Mouse (Mus musculus) spleen, adult 12 weeks (tissue): ENCODE data around the gene BC005537.
"Not testable (repeated sequence)": the region's sequence is repeated elsewhere in the genome, so short reads cannot be mapped to it uniquely, and the experiment has no call there.

Experiments
- DNase-seq: peaks from one replicate; pipeline ENCODE4 v3.0.0; 2022; ENCODE audit warnings: low spot score

Gene BC005537

DNA sequence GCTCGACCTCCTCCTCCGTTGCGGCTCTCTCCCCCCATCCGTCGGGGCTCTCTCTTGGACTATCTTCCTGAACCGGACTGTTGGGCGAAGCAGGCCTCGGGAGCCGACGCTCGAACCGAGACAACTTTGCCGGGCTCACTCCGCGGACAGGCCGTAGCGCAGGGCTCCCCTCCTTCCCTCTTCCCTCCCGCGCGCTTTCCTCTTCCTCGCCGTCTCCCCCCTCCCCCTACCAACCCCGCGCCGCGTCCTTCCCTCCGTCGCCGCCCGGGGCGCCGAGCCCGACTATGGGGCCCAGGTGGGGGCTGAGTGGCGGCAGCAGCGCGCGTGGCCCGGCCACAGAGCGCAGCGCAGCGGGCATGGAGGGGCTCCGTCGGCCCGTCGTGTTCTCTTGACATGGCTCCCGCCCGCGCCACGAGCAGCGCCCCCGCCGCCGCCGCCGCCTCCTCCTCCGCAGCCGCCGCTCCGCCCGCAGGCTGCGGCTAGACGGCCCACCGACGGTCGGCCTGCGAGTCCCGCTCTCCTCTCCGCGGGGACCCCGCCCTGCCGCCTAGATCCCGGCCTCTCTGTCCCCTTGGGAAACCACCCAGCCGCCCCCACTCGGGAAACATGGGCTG is at the start of gene BC005537:
TSS of gene BC005537 (plus strand) at position 350 of the 614 bp plus-strand sequence.
- DNase-seq: no peak

- no peak for DNase-seq
Observed at GRCm38 (mm10) chr13:24756756-24757155, 44.7 kb upstream of the BC005537 start.

GRCm38 (mm10) chr13:24757820-24758564 is 43.5 kb upstream of the BC005537 start:
- DNase-seq: no peak

- no peak for DNase-seq
Observed at GRCm38 (mm10) chr13:24759451-24759850, 42.0 kb upstream of the BC005537 start.

GRCm38 (mm10) chr13:24760351-24760870 is 41.0 kb upstream of the BC005537 start:
- DNase-seq: no peak

DNA sequence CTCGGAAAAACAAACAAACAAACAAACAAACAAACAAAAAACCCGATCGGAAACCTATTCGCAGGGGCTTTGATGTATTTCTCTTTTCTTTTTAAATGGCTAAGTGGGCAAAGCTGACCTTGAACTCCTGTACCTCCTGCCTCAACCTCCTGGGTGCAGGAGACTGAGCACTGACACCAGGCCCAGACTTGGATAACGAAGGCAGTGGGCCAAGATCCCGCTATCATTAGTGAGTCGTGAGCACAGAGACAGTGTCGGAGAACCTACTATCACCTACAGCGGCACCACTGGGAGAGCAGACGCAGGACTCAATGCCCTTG is 40.4 kb upstream of the BC005537 start:
- DNase-seq: no peak

DNA sequence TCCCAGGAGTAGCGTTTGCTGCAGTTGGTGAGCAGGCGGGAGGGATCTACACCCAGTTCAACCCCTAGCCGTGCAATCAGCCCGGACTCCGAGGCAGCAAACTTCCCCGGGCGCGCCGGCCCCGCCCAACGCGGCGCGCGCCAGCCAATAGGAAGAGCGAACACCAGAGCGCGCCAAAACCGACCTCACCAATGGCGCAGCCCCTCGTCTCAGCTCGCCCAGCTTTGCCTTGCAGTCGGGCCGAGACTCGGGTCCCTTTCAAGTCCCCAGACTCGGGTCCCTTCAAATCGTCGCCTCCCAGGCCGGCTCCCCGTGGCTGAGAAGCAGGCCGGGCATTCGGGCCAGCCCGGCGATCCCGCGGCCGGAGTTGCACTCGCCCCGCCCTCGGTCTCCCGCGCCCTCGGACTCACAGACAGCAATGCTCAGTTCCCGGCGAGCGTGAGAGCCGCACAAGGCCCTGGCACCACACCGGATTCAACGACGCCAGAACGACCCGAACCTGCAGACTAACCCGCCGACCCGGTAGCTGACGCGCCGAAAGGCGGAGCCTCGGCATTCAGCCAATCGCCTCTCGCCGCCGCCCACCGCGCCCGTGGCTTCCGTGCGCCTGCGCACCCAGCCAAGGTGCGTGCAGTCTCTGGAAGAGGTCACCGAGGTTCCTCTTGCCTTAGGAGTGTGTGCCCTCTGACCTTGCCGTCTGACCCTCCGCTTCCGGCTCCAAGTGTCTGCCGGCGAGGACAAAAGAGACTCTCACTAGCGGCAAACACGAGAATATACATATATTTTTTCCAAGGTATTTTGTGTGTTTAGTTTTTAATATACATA is 39.8 kb upstream of the BC005537 start, which contains the start of gene Gmnn:
TSS of gene Gmnn (minus strand) at position 521 of the 825 bp plus-strand sequence.
- DNase-seq: peak; percentile 93

DNA sequence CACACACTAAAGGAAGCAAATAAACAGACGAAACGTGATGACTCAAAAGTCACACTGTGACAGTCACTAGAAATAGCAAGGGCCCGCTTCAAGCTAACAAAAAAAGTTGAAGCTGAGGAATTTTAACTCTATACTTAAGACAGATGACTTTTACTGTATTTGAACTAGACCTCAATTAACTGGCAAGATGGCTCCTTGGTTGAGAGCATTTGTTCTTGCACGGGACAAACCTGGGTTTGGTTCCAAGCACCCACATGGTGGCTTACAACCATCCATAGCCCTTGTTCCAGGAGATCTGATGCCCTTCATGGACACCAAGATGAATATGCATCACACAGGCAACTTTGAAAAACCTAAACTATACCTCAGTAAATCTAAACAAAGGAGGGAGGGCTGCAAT is 39.2 kb upstream of the BC005537 start:
- DNase-seq: no peak

GRCm38 (mm10) chr13:24767809-24768208 is 33.6 kb upstream of the BC005537 start:
- not testable (repeated sequence) for DNase-seq

DNA sequence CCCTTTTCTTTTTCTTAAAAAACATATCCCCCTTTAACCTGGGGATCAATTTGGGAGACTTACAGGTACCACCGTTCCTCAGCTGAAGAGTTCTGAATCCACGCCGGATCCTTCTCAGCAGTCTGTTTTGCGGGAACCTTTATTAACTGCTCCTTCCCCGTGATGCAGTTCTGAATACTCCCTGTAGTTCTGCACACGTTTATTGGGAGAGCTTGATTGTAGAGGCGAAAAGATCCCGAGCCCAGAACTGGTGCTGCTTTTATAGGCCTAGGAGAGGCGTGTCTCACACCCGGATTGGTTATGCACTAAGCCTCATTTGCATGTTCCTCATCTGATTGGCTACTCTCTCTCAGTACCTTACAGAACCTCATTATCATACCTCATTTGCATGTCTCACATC is 30.0 kb upstream of the BC005537 start:
- not testable (repeated sequence) for DNase-seq

DNA sequence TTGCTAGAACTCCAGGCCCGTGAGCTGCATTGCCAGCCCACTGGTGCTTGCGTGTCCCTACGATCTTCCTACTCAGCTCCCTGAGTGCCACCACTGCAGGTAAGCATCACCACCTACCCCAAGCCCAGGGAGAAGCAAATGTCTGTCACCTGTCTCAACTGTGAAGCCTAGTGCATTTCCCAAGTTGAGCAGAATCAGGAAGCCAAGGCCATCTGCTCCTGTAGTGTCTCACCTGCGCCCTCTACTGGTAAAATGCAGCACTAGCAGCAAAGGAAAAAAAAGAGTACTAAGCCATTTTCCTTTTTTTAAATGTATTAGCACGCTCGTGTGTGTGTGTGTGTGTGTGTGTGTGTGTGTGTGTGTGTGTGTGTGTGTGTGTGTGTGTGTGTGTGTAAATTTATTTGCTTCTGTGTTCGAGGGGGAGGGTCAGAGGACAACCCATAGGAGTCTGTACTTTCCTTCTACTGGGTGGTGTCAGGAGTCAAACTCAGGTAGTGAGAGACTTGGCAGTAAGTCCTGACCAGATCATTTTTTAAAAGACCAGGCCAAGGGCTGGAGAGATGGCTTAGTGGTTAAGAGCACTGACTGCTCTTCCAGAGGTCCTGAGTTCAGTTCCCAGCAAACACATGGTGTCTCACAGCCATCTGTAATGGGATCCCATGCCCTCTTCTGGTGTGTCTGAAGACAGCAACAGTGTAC is 25.2 kb upstream of the BC005537 start:
- DNase-seq: peak; percentile 39

GRCm38 (mm10) chr13:24778026-24778425 is 23.4 kb upstream of the BC005537 start:
- DNase-seq: no peak

DNA sequence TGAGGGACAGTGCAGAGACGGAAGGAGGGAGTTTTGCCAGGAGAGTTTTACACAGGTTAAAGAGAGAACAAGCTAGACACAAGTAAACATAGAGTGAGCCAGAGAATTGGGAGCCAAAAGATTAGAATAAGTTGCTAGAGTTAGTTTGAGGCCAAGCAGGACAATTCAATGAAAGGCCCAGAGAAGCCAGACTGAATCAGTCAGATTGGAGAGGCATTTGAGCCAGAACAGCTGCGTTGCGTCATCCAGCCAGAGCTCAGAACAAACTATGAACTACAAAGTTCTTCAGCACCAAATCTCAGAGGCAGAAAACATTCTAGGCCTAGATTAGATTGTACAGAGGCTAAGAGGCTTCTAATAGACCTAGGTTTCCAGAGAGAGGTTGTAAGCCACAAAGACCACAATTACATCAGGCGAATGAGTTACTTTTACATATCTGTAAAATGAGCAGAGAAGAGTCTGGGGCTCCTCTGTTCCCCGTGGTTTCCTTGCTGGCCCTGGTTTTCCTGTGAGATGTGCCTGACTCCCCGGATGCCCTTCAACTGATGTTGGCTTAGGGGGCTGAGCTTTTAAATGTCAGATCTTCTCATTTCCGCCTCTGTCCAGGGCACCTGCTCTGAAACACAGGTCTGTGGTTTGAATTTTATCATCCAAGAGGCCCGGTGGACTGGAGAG is 22.6 kb upstream of the BC005537 start:
- no peak for DNase-seq

DNA sequence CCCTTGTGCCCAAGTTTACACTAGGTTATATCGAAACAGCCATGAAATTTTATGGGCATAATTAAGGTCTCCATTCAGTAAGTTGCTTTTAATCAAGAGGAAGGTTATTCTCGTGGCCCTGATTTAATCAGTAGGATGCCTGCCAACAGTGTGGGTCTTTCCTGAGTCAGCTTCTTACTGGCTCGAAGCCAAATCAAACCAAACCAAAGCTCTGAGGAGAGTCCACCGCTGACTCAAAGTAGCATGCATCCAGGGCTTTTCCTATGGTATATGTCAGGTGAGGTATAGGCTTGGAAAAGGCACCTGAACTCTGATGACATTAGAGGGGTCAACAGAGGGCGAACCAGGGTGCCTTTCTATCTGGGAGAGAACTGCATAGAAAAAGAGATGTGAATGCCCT is 19.5 kb upstream of the BC005537 start:
- DNase-seq: no peak

- no peak for DNase-seq
Observed at GRCm38 (mm10) chr13:24786014-24786490, 15.4 kb upstream of the BC005537 start.

GRCm38 (mm10) chr13:24787477-24787876 is 14.0 kb upstream of the BC005537 start:
- DNase-seq: no peak

GRCm38 (mm10) chr13:24791349-24791748 is 10.1 kb upstream of the BC005537 start:
- DNase-seq: no peak

GRCm38 (mm10) chr13:24792411-24793045 is 8.9 kb upstream of the BC005537 start:
- DNase-seq: no peak

GRCm38 (mm10) chr13:24798686-24799085 is 2.8 kb upstream of the BC005537 start:
- no peak for DNase-seq

- no peak for DNase-seq
Observed at GRCm38 (mm10) chr13:24799378-24799777, 2.1 kb upstream of the BC005537 start.
